In genomic region chr10:118507630-118508029, GRCm38 (mm10) we compare ENCODE assay signal across 10 mouse cellular contexts.
DNase-seq lines count a peak whose midpoint lies in the region; ATAC-seq and TF ChIP-seq lines count a peak whose summit lies in the region.
"Had no signal": no experiment of that assay in that cellular context is flagged by ENCODE, and none has a peak within 500 bp of the region (broad histone marks: within the 10 kb centered on the region; RNA-seq: fewer than 3 reads in every experiment).

No protein-coding gene starts in this region.

- H3K4me1 ChIP-seq in embryonic facial prominence, embryonic 11.5 days (ENCODE audit: control insufficient read depth, insufficient read depth, low read length) = no peaks in the 10 kb centered on the region
- H3K4me1 ChIP-seq in embryonic facial prominence, embryonic 10.5 days = no peaks in the 10 kb centered on the region
- no peaks in the 10 kb centered on the region for H3K4me1 ChIP-seq in midbrain, postnatal 0 days (ENCODE audit: insufficient read depth, low read length)
- peaks cover 6% of the 10 kb centered on the region for H3K4me1 ChIP-seq in midbrain, embryonic 13.5 days (replicated peaks)
- H3K4me1 ChIP-seq: limb, embryonic 12.5 days had no signal

- TF ChIP-seq CTCF in midbrain, postnatal 0 days (IDR thresholded peaks at IDR 0.05) = peak; percentile 79

- WGBS in embryonic facial prominence, embryonic 11.5 days = 61% methylated on average over 2 of the region's 2 CpGs
- 64% methylated on average over 2 of the region's 2 CpGs for WGBS in embryonic facial prominence, embryonic 10.5 days
- WGBS in midbrain, postnatal 0 days = 51% methylated on average over 2 of the region's 2 CpGs
- WGBS in midbrain, embryonic 13.5 days = 57% methylated on average over 2 of the region's 2 CpGs

- no peaks in the 10 kb centered on the region for H3K9me3 ChIP-seq in embryonic facial prominence, embryonic 11.5 days (replicated peaks; ENCODE audit: control insufficient read depth, low read length)
- no peaks in the 10 kb centered on the region for H3K9me3 ChIP-seq in embryonic facial prominence, embryonic 10.5 days
- no peaks in the 10 kb centered on the region for H3K9me3 ChIP-seq in midbrain, postnatal 0 days (ENCODE audit: low read length)
- no peaks in the 10 kb centered on the region for H3K9me3 ChIP-seq in midbrain, embryonic 13.5 days
- H3K9me3 ChIP-seq: limb, embryonic 12.5 days had no signal

- H3K27ac ChIP-seq in embryonic facial prominence, embryonic 11.5 days (replicated peaks; ENCODE audit: low read depth, low read length) = no peak overlapping the region
- H3K27ac ChIP-seq in embryonic facial prominence, embryonic 10.5 days (replicated peaks) = no peak overlapping the region
- no peak overlapping the region for H3K27ac ChIP-seq in midbrain, postnatal 0 days (ENCODE audit: low read depth, low read length)
- no peak overlapping the region for H3K27ac ChIP-seq in midbrain, embryonic 13.5 days
- H3K27ac ChIP-seq: limb, embryonic 12.5 days had no signal

- no peaks in the 10 kb centered on the region for H3K27me3 ChIP-seq in embryonic facial prominence, embryonic 11.5 days (ENCODE audit: control insufficient read depth, insufficient read depth, low read length)
- no peaks in the 10 kb centered on the region for H3K27me3 ChIP-seq in embryonic facial prominence, embryonic 10.5 days (replicated peaks; ENCODE audit: low read depth, poor library complexity, severe bottlenecking)
- no peaks in the 10 kb centered on the region for H3K27me3 ChIP-seq in midbrain, postnatal 0 days (ENCODE audit: insufficient read depth, low read length)
- no peaks in the 10 kb centered on the region for H3K27me3 ChIP-seq in midbrain, embryonic 13.5 days
- H3K27me3 ChIP-seq: limb, embryonic 12.5 days had no signal

- ATAC-seq in embryonic facial prominence, embryonic 11.5 days (replicated peaks; ENCODE audit: insufficient number of reproducible peaks, low FRiP score, low TSS enrichment, low read depth) = no peak
- 0 out of 2 replicates have a peak, but pooled peaks have one; percentile 13 for ATAC-seq in midbrain, postnatal 0 days (ENCODE audit: low FRiP score)
- no peak for ATAC-seq in midbrain, embryonic 13.5 days

- DNase-seq in embryonic facial prominence, embryonic 11.5 days (ENCODE audit: low spot score) = peak; percentile 14
- no peak for DNase-seq in embryonic facial prominence, embryonic 10.5 days (ENCODE audit: low spot score)
- peak; percentile 64 for DNase-seq in midbrain, postnatal 0 days (ENCODE audit: low spot score)
- DNase-seq in embryo, embryonic 11 days = peak; percentile 31
- peak; percentile 11 for DNase-seq in left cerebral cortex, postnatal 4 days
- peak; percentile 37 for DNase-seq in thymus, postnatal 0 days (ENCODE audit: low spot score)
- DNase-seq in urinary bladder, postnatal 14 days (ENCODE audit: low spot score) = no peak

- H3K9ac ChIP-seq in embryonic facial prominence, embryonic 11.5 days (replicated peaks; ENCODE audit: low read length) = no peak overlapping the region
- no peak overlapping the region for H3K9ac ChIP-seq in midbrain, postnatal 0 days (replicated peaks; ENCODE audit: low read length, poor library complexity, severe bottlenecking)
- H3K9ac ChIP-seq in midbrain, embryonic 13.5 days (replicated peaks) = no peak overlapping the region
- H3K9ac ChIP-seq: limb, embryonic 12.5 days had no signal

- no peak overlapping the region for H3K4me3 ChIP-seq in embryonic facial prominence, embryonic 11.5 days (ENCODE audit: low read depth, low read length)
- no peak overlapping the region for H3K4me3 ChIP-seq in embryonic facial prominence, embryonic 10.5 days
- no peak overlapping the region for H3K4me3 ChIP-seq in midbrain, postnatal 0 days (ENCODE audit: low read depth, low read length)
- no peak overlapping the region for H3K4me3 ChIP-seq in midbrain, embryonic 13.5 days (replicated peaks)
- H3K4me3 ChIP-seq: limb, embryonic 12.5 days had no signal

- no peaks in the 10 kb centered on the region for H3K36me3 ChIP-seq in embryonic facial prominence, embryonic 11.5 days (replicated peaks; ENCODE audit: control insufficient read depth, insufficient read depth, low read depth, low read length)
- no peaks in the 10 kb centered on the region for H3K36me3 ChIP-seq in embryonic facial prominence, embryonic 10.5 days (replicated peaks)
- H3K36me3 ChIP-seq in midbrain, postnatal 0 days (ENCODE audit: insufficient read depth, low read length) = no peaks in the 10 kb centered on the region
- no peaks in the 10 kb centered on the region for H3K36me3 ChIP-seq in midbrain, embryonic 13.5 days
- H3K36me3 ChIP-seq: G1E; limb, embryonic 12.5 days had no signal

- intact Hi-C loops in left cerebral cortex, postnatal 4 days (cut with DNase I) = no loop called here

- H3K4me2 ChIP-seq in embryonic facial prominence, embryonic 11.5 days (ENCODE audit: low read depth, low read length) = no peak overlapping the region
- H3K4me2 ChIP-seq in midbrain, postnatal 0 days (ENCODE audit: low read depth, low read length, poor library complexity, severe bottlenecking) = no peak overlapping the region
- no peak overlapping the region for H3K4me2 ChIP-seq in midbrain, embryonic 13.5 days (replicated peaks)
- H3K4me2 ChIP-seq: limb, embryonic 12.5 days had no signal

Comparison
In these comparisons a context has a peak if more than half of its experiments do, and no peak if none do; other contexts are left out.
1. DNase-seq: peak in embryonic facial prominence, embryonic 11.5 days (single experiment), midbrain, postnatal 0 days (single experiment), embryo, embryonic 11 days (single experiment), left cerebral cortex, postnatal 4 days (single experiment) and thymus, postnatal 0 days (single experiment); none in embryonic facial prominence, embryonic 10.5 days (single experiment) and urinary bladder, postnatal 14 days (single experiment).